Mouse (Mus musculus) bone marrow macrophage, adult 2 months (primary cell): ENCODE data around the gene Klk11. TPM values are rescaled to one million over a fixed set of nuclear protein-coding genes. Genes with fewer than 3 reads are reported as not detected.

Experiments
- H3K27ac ChIP-seq: 2 replicates; pipeline ENCODE4 v1.5.1; 2012; ENCODE audit warnings: low read depth, low read length; ENCODE audit not compliant: insufficient read depth
- H3K4me1 ChIP-seq: 2 replicates; pipeline ENCODE4 v1.6.1; 2012; ENCODE audit warnings: low read length; ENCODE audit not compliant: control insufficient read depth, insufficient read depth
- H3K4me3 ChIP-seq: 2 replicates; pipeline ENCODE4 v1.5.1; 2012; ENCODE audit warnings: mild to moderate bottlenecking, low read length, moderate library complexity; ENCODE audit not compliant: insufficient read depth
- CTCF ChIP-seq: IDR thresholded peaks from 2 replicates; pipeline ENCODE4 v1.5.1; 2012; ENCODE audit warnings: low read depth, mild to moderate bottlenecking, low read length, moderate library complexity
- POLR2A ChIP-seq: IDR thresholded peaks from 2 replicates; pipeline ENCODE4 v1.6.1; 2012; ENCODE audit warnings: mild to moderate bottlenecking, low read depth, low read length, borderline replicate concordance
- polyA plus RNA-seq: library from polyadenylated mRNA; stranded (reverse); fragments of >200 nt; gene quantifications from 2 replicates; pipeline ENCODE4 v1.2.4, GENCODE M21; 2012; ENCODE audit not compliant: missing spikeins, insufficient read depth, insufficient read length

The Klk11 gene
- polyA plus RNA-seq, 1 experiment, result not detected

GRCm38 (mm10) chr7:43776506-43776905 lies 2.1 kb downstream of the Klk11 start:
- Histone ChIP-seq H3K4me3 (no peak overlapping the region), H3K4me1 (no peaks in the 10 kb centered on the region), H3K27ac (no peak overlapping the region)
- TF ChIP-seq CTCF (no peak), POLR2A (no peak)

GRCm38 (mm10) chr7:43777423-43777822 lies 3.0 kb downstream of the Klk11 start:
- Histone ChIP-seq H3K4me1 (no peaks in the 10 kb centered on the region), H3K27ac (no peak overlapping the region), H3K4me3 (no peak overlapping the region)
- TF ChIP-seq POLR2A, result no peak
- TF ChIP-seq CTCF, result no peak

- Histone ChIP-seq H3K4me1 (no peaks in the 10 kb centered on the region), H3K4me3 (no peak overlapping the region), H3K27ac (no peak overlapping the region)
- TF ChIP-seq POLR2A (no peak), CTCF (no peak)
These were observed 4.0 kb downstream of the Klk11 start for GRCm38 (mm10) chr7:43778176-43778970.

DNA sequence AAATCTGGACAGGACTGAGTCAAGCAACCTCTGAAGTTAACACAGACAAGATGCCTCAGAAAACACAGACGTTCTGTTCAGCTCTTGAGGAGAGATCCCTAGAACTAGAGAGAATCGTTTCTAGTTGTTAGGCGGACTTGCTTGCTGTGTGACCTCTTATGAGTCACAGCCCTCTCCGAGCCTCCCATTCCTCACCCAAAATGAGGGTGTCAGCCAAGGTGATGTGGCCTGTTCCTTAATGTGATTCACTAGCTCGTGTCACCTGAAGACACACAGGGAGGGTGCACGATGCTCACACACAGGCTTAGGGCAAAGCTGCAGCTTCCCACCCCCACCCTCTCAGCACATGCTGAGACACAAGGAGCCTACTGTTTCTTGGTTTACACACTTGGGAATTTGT lies 5.8 kb downstream of the Klk11 start:
- TF ChIP-seq CTCF (no peak), POLR2A (no peak)

DNA sequence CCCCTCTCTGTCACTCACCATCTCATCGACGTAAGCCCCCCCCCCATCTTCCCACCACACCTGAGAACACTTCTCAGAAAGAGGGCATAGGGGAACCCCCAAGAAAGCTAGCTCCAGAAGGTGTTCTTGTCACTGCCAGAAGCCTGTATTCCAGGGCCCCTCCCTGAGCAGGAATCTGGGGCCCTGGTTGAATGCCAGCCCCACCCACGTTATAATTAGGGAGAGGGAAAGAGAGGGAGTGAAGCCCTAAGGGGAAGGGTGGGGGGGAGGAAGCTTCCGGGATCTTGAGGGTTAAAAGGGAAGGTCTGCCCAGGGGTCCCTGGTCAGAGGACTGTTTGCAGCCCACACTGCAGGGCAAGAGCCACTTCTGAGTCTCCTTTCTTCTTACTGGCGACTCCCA lies 6.3 kb downstream of the Klk11 start, which contains the start of gene Klk10:
Klk10 (plus strand) TSS at position 290 of the 400 bp plus-strand sequence.
- no peak within 1 kb of the TSS for H3K4me3 ChIP-seq
- H3K4me1 ChIP-seq, result no peaks in the 10 kb centered on the region
- no peak for TF ChIP-seq POLR2A
- TF ChIP-seq CTCF, result no peak
- no peak within 1 kb of the TSS for H3K27ac ChIP-seq

More for the DNA sequence above, 5.8 kb downstream of the Klk11 start:
- Histone ChIP-seq H3K27ac (no peak overlapping the region), H3K4me3 (no peak overlapping the region), H3K4me1 (no peaks in the 10 kb centered on the region)

DNA sequence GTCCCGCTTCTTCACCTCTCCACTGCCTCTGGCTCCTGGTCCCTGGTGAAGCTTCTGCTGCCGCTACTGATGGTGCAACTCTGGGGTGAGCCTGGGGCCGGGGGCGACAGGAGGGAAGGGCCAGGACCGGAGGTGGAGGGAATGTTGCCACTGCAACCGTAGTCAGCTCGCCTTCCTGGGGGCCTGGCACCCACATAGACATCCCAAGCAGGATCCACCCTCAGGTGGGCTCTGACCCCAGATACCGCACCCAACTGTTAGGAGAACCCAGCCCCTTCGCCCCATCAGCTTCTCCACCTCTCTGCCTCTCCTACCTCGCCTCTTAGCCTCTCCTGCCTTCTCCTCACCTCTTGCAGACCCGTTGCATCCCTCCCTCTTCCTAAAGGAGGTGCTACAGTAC lies 7.1 kb downstream of the Klk11 start:
- Histone ChIP-seq H3K4me1 (no peaks in the 10 kb centered on the region), H3K27ac (no peak overlapping the region), H3K4me3 (no peak overlapping the region)
- no peak for TF ChIP-seq CTCF

- H3K27ac ChIP-seq, result no peak overlapping the region
- peak overlapping the region; percentile 30 for H3K4me3 ChIP-seq
- H3K4me1 ChIP-seq, result no peaks in the 10 kb centered on the region
- TF ChIP-seq CTCF (peak; percentile 91), POLR2A (no peak)
These were observed 8.2 kb downstream of the Klk11 start for GRCm38 (mm10) chr7:43782275-43783265.

- Histone ChIP-seq H3K4me3 (no peak overlapping the region), H3K4me1 (no peaks in the 10 kb centered on the region)
- TF ChIP-seq CTCF (no peak), POLR2A (no peak)
These were observed 10.9 kb downstream of the Klk11 start for GRCm38 (mm10) chr7:43785286-43785685.

DNA sequence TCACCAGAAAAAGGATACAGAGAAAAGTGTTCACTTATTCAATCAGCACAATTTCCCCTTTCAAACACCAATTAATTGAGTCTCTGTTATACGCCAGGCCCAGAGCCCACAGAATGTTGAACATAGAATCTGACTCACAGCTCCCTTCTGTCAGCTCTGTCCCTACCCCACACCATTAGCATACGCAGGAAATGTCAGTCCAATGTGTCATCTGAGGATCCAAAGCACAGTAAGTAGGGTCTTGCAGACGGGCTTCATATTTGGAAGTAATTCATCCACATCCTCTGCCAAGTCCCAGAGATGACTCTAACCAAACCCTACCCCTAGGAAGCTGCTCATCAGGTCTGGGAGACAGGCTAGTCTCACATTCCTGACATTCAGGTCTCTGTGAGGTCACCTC lies 13.7 kb downstream of the Klk11 start:
- no peak overlapping the region for H3K27ac ChIP-seq

More at GRCm38 (mm10) chr7:43785286-43785685, 10.9 kb downstream of the Klk11 start:
- no peak overlapping the region for H3K27ac ChIP-seq

More for the DNA sequence above, 13.7 kb downstream of the Klk11 start:
- TF ChIP-seq CTCF (no peak), POLR2A (no peak)
- Histone ChIP-seq H3K4me1 (no peaks in the 10 kb centered on the region), H3K4me3 (no peak overlapping the region)
